Comparison of ENCODE assay signal across 14 mouse cellular contexts in the genomic region with DNA sequence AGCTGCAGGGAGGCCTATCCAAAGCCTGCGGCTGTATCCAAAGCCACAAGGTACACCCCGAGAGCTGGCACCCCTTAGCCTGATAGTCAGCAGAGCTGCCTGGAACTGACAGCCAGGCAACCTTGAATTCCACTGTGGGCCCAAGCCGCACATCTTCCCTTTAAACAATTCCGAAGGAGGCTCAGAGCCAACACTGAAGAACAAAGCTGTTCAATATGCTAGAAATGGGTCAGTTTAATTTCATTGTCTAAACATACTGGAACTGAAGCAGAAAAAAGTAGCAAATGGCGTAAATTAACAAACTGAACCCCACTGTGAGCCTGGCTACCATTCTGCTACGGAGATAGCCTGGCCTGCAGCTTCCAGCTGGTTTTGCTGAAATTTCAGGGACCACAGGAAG.
A peak's percentile ranks its signal among the peaks of the same experiment; 100 is the strongest.
DNase-seq lines count a peak whose midpoint lies in the region; ATAC-seq lines count a peak whose summit lies in the region.
"Had no signal": no experiment of that assay in that cellular context is flagged by ENCODE, and none has a peak within 500 bp of the region (broad histone marks: within the 10 kb centered on the region; RNA-seq: fewer than 3 reads in every experiment).

No protein-coding gene starts in this region.

- 38% methylated on average over 6 of the region's 6 CpGs for WGBS in midbrain, embryonic 16.5 days
- WGBS in kidney, embryonic 14.5 days: 87% methylated on average over 6 of the region's 6 CpGs

- peak overlapping the region; percentile 29 for H3K27ac ChIP-seq in midbrain, embryonic 16.5 days (ENCODE audit: low read length)
- no peak overlapping the region for H3K27ac ChIP-seq in kidney, embryonic 14.5 days (ENCODE audit: low read depth, low read length)
- H3K27ac ChIP-seq: gastrocnemius, adult 2 months; kidney, embryonic 15.5 days; limb, embryonic 12.5 days had no signal

- no peak for ATAC-seq in midbrain, embryonic 16.5 days
- ATAC-seq in kidney, embryonic 14.5 days (ENCODE audit: low FRiP score, low TSS enrichment): no peak
- ATAC-seq: CD4-positive, CD25-positive, alpha-beta regulatory T cell, adult 4 months; liver, postnatal 0 days had no signal

- no peak overlapping the region for H3K4me3 ChIP-seq in midbrain, embryonic 16.5 days (ENCODE audit: low read depth, low read length)
- no peak overlapping the region for H3K4me3 ChIP-seq in kidney, embryonic 14.5 days (ENCODE audit: low read length)
- H3K4me3 ChIP-seq: gastrocnemius, adult 2 months; kidney, embryonic 15.5 days; limb, embryonic 12.5 days had no signal

- DNase-seq in layer of hippocampus, adult 9-11 months: peak; percentile 18
- DNase-seq in layer of hippocampus, adult 9-10 months (ENCODE audit: low spot score): no peak
- peak; percentile 60 for DNase-seq in cerebellum, adult 11 months
- DNase-seq in cerebellum, adult 9-11 months: peak; percentile 86
- DNase-seq in urinary bladder, postnatal 36 days (ENCODE audit: low spot score in 2 of 2): no peak
- DNase-seq: gastrocnemius, adult 2 months; liver, postnatal 0 days; thymus, adult 2 months had no signal

- H3K9me3 ChIP-seq in midbrain, embryonic 16.5 days (replicated peaks; ENCODE audit: control insufficient read depth, low read length, poor library complexity, severe bottlenecking): no peaks in the 10 kb centered on the region
- H3K9me3 ChIP-seq in kidney, embryonic 14.5 days (ENCODE audit: control insufficient read depth, low read length): no peaks in the 10 kb centered on the region
- H3K9me3 ChIP-seq: kidney, embryonic 15.5 days; limb, embryonic 12.5 days had no signal

- no peaks in the 10 kb centered on the region for H3K36me3 ChIP-seq in midbrain, embryonic 16.5 days (ENCODE audit: control insufficient read depth, insufficient read depth, low read length)
- H3K36me3 ChIP-seq in kidney, embryonic 14.5 days (ENCODE audit: control insufficient read depth, insufficient read depth, low read length): no peaks in the 10 kb centered on the region
- H3K36me3 ChIP-seq: kidney, embryonic 15.5 days; limb, embryonic 12.5 days had no signal

- no peak overlapping the region for H3K4me2 ChIP-seq in midbrain, embryonic 16.5 days (ENCODE audit: low read length)
- H3K4me2 ChIP-seq in kidney, embryonic 14.5 days (replicated peaks; ENCODE audit: low read depth, low read length): no peak overlapping the region
- H3K4me2 ChIP-seq: heart, embryonic 11.5 days; kidney, embryonic 15.5 days; limb, embryonic 12.5 days had no signal

- H3K27me3 ChIP-seq in midbrain, embryonic 16.5 days (ENCODE audit: control insufficient read depth, insufficient read depth, low read depth, low read length): no peaks in the 10 kb centered on the region
- H3K27me3 ChIP-seq in kidney, embryonic 14.5 days (ENCODE audit: control insufficient read depth, insufficient read depth, low read length): no peaks in the 10 kb centered on the region
- H3K27me3 ChIP-seq: kidney, embryonic 15.5 days; limb, embryonic 12.5 days had no signal

- no peak overlapping the region for H3K9ac ChIP-seq in midbrain, embryonic 16.5 days (ENCODE audit: low read depth, low read length)
- no peak overlapping the region for H3K9ac ChIP-seq in kidney, embryonic 14.5 days (ENCODE audit: low read depth, low read length)
- H3K9ac ChIP-seq: kidney, embryonic 15.5 days; limb, embryonic 12.5 days; liver, postnatal 0 days had no signal

- peaks cover 6% of the 10 kb centered on the region; the same call in 1 of the 2 replicates for H3K4me1 ChIP-seq in midbrain, embryonic 16.5 days (ENCODE audit: control insufficient read depth, insufficient read depth, low read length)
- no peaks in the 10 kb centered on the region for H3K4me1 ChIP-seq in kidney, embryonic 14.5 days (ENCODE audit: control insufficient read depth, insufficient read depth, low read length)
- H3K4me1 ChIP-seq: kidney, embryonic 15.5 days; limb, embryonic 12.5 days had no signal

Comparison
In these comparisons a context has a peak if more than half of its experiments do, and no peak if none do; other contexts are left out.
1. DNase-seq: peak in layer of hippocampus, adult 9-11 months (single experiment), cerebellum, adult 11 months (single experiment) and cerebellum, adult 9-11 months (single experiment); none in layer of hippocampus, adult 9-10 months (single experiment) and urinary bladder, postnatal 36 days (0 of 2).